Mouse (Mus musculus) limb, embryonic 14.5 days (tissue): ENCODE results near the gene Mia2. TPM values are rescaled to one million over a fixed set of nuclear protein-coding genes. Genes with fewer than 3 reads are reported as not detected.
"Not testable (repeated sequence)": the region's sequence is repeated elsewhere in the genome, so short reads cannot be mapped to it uniquely, and the experiment has no call there.

Source experiments
- ATAC-seq: fragments of 200-750 bp; cut with Nextera tagmentation; 2 replicates; pipeline ENCODE4 v1.8.0; 2017; ENCODE audit warnings: low read depth, moderate number of reproducible peaks, moderate TSS enrichment; ENCODE audit not compliant: low FRiP score
- DNase-seq: peaks from one replicate; pipeline ENCODE4 v3.0.0-alpha.2; 2015; ENCODE audit warnings: low spot score
- H3K27ac ChIP-seq: fragments of 300-500 bp; sonication (generic); replicated peaks from 2 replicates; pipeline ENCODE4 v1.5.1; 2014; ENCODE audit warnings: low read depth, mild to moderate bottlenecking, low read length, moderate library complexity, mixed read lengths
- H3K27me3 ChIP-seq: fragments of 300-500 bp; sonication (generic); 2 replicates; pipeline ENCODE4 v1.6.1; 2014; ENCODE audit warnings: low read length, mixed read lengths; ENCODE audit not compliant: control insufficient read depth, insufficient read depth
- H3K36me3 ChIP-seq: fragments of 300-500 bp; sonication (generic); 2 replicates; pipeline ENCODE4 v1.6.1; 2014; ENCODE audit warnings: mild to moderate bottlenecking, low read length, moderate library complexity, mixed read lengths; ENCODE audit not compliant: control insufficient read depth, insufficient read depth
- H3K4me1 ChIP-seq: fragments of 300-500 bp; sonication (generic); 2 replicates; pipeline ENCODE4 v1.6.1; 2014; ENCODE audit warnings: antibody characterized with exemption, low read length, mixed read lengths; ENCODE audit not compliant: control insufficient read depth, insufficient read depth
- H3K4me2 ChIP-seq: fragments of 300-500 bp; sonication (generic); replicated peaks from 2 replicates; pipeline ENCODE4 v1.6.1; 2014; ENCODE audit warnings: low read depth, mild to moderate bottlenecking, low read length, moderate library complexity; ENCODE audit not compliant: severe bottlenecking
- H3K4me3 ChIP-seq: fragments of 300-500 bp; sonication (generic); replicated peaks from 2 replicates; pipeline ENCODE4 v1.5.1; 2014; ENCODE audit warnings: low read length
- H3K9ac ChIP-seq: fragments of 300-500 bp; sonication (generic); 2 replicates; pipeline ENCODE4 v1.6.1; 2014; ENCODE audit warnings: mild to moderate bottlenecking, low read depth, low read length, moderate library complexity; ENCODE audit not compliant: severe bottlenecking
- H3K9me3 ChIP-seq: fragments of 300-500 bp; sonication (generic); 2 replicates; pipeline ENCODE4 v1.6.1; 2016; ENCODE audit warnings: low read length; ENCODE audit not compliant: control insufficient read depth
- POLR2A ChIP-seq: fragments of 200-500 bp; IDR thresholded peaks from 2 replicates; pipeline ENCODE4 v1.8.0; 2012; ENCODE audit warnings: inconsistent platforms, mild to moderate bottlenecking, moderate library complexity, borderline replicate concordance; ENCODE audit not compliant: insufficient read depth, insufficient read length; ENCODE audit errors: extremely low read depth
- WGBS: fragments of 180-500 bp; shearing (Covaris S2); extraction: QIAGEN DNeasy Blood & Tissue Kit; methylation state at CpG from one replicate; pipeline ENCODE4 v1.1.7; 2014; 5-methylcytosine and 5-hydroxymethylcytosine counted together
- polyA plus RNA-seq, 2 experiments: library from polyadenylated mRNA; depleted of rRNA in 1 of 2; stranded (reverse) in 1 of 2; unstranded in 1 of 2; fragments of >200 nt; fragmentation: Nextera tagmentation in 1 of 2; extraction: Ambion mirVana in 1 of 2; gene quantifications; 2 replicates each; pipeline versions ENCODE4 v1.2.1 to v1.2.3; 2012 to 2014

The Mia2 gene
- polyA plus RNA-seq, 2 experiments = 59.1 to 61.8 TPM

- H3K9ac ChIP-seq = no peak overlapping the region
- H3K27me3 ChIP-seq = no peaks in the 10 kb centered on the region
- peaks cover 27% of the 10 kb centered on the region for H3K36me3 ChIP-seq
- H3K27ac ChIP-seq = no peak overlapping the region
- peaks cover 10% of the 10 kb centered on the region; the same call in 1 of the 2 replicates for H3K4me1 ChIP-seq
- H3K9me3 ChIP-seq = no peaks in the 10 kb centered on the region
- DNase-seq = no peak
- ATAC-seq = no peak
- H3K4me2 ChIP-seq = no peak overlapping the region
- no peak overlapping the region for H3K4me3 ChIP-seq
- 99% methylated on average over 11 of the region's 11 CpGs for WGBS
- TF ChIP-seq POLR2A = no peak
These were observed 39.4 kb upstream of the Mia2 start for GRCm38 (mm10) chr12:59056222-59056621.

GRCm38 (mm10) chr12:59058242-59058641 is 37.4 kb upstream of the Mia2 start:
- not testable (repeated sequence) for H3K4me2 ChIP-seq, ATAC-seq, H3K9me3 ChIP-seq, H3K27ac ChIP-seq, H3K27me3 ChIP-seq, H3K4me3 ChIP-seq, H3K9ac ChIP-seq, DNase-seq
- 85% methylated on average over 5 of the region's 5 CpGs for WGBS
- Histone ChIP-seq H3K4me1 (peaks cover 10% of the 10 kb centered on the region; the same call in 1 of the 2 replicates), H3K36me3 (peaks cover 21% of the 10 kb centered on the region)

- peak overlapping the region; percentile 93 for H3K9ac ChIP-seq
- no peak for TF ChIP-seq POLR2A
- no peaks in the 10 kb centered on the region for H3K27me3 ChIP-seq
- DNase-seq = no peak
- peak overlapping the region; percentile 75 for H3K4me3 ChIP-seq
- peak overlapping the region; percentile 76 for H3K4me2 ChIP-seq
- H3K36me3 ChIP-seq = peaks cover 18% of the 10 kb centered on the region
- WGBS = 47% methylated on average over 4 of the region's 4 CpGs
- H3K9me3 ChIP-seq = no peaks in the 10 kb centered on the region
- peaks cover 10% of the 10 kb centered on the region; the same call in 1 of the 2 replicates for H3K4me1 ChIP-seq
- no peak for ATAC-seq
- peak overlapping the region; percentile 90; the same call in 1 of the 2 replicates for H3K27ac ChIP-seq
These were observed 35.3 kb upstream of the Mia2 start for GRCm38 (mm10) chr12:59060322-59060721.

- peak; percentile 79 for DNase-seq
- Histone ChIP-seq H3K4me1 (peaks cover 12% of the 10 kb centered on the region; the same call in 1 of the 2 replicates), H3K27ac (peak within 1 kb of the TSS; percentile 90), H3K36me3 (peaks cover 13% of the 10 kb centered on the region), H3K9me3 (no peaks in the 10 kb centered on the region), H3K4me3 (peak within 1 kb of the TSS; percentile 75), H3K27me3 (no peaks in the 10 kb centered on the region), H3K4me2 (peak within 1 kb of the TSS; percentile 76), H3K9ac (peak within 1 kb of the TSS; percentile 93)
- peak; percentile 94 for ATAC-seq
- WGBS = 4% methylated on average over 45 of the region's 49 CpGs
- TF ChIP-seq POLR2A = peak; percentile 64; the same call in 1 of the 2 replicates
These were observed 34.5 kb upstream of the Mia2 start, which contains the start of gene Trappc6b for GRCm38 (mm10) chr12:59060993-59061595. Trappc6b (minus strand) TSS chr12:59061472.

- no peak for TF ChIP-seq POLR2A
- no peak overlapping the region for H3K4me3 ChIP-seq
- H3K27me3 ChIP-seq = no peaks in the 10 kb centered on the region
- ATAC-seq (no peak), DNase-seq (no peak)
- H3K36me3 ChIP-seq = peaks cover 18% of the 10 kb centered on the region
- peaks cover 8% of the 10 kb centered on the region; the same call in 1 of the 2 replicates for H3K4me1 ChIP-seq
- H3K9ac ChIP-seq = no peak overlapping the region
- H3K27ac ChIP-seq = no peak overlapping the region
- no peak overlapping the region for H3K4me2 ChIP-seq
- 80% methylated on average over 8 of the region's 8 CpGs for WGBS
- no peaks in the 10 kb centered on the region for H3K9me3 ChIP-seq
These were observed 30.8 kb upstream of the Mia2 start for GRCm38 (mm10) chr12:59064837-59065236.
